Mouse (Mus musculus): ENCODE measurements around the gene Trp53i11.

- TF ChIP-seq CTCF (IDR thresholded peaks at IDR 0.05 in 2 of 3, conservative IDR thresholded peaks at IDR 0.05 in 1 of 3; ENCODE audit: control insufficient read depth in 1 of 3, insufficient read depth in 1 of 3, low read depth in 2 of 3, low read length in 3 of 3, poor library complexity in 1 of 3, severe bottlenecking in 1 of 3) = no peak
- no peak for TF ChIP-seq EP300 (IDR thresholded peaks at IDR 0.05; ENCODE audit: low read depth in 1 of 2, low read length in 2 of 2)
- no peak for TF ChIP-seq POLR2A (IDR thresholded peaks at IDR 0.05; ENCODE audit: control insufficient read depth in 1 of 2, insufficient read depth in 1 of 2, low read depth in 1 of 2, low read length in 2 of 2, poor library complexity in 1 of 2)
- TF ChIP-seq MAFK (IDR thresholded peaks at IDR 0.05; ENCODE audit: borderline replicate concordance, low read depth, low read length) = no peak
- TF ChIP-seq HCFC1 (IDR thresholded peaks at IDR 0.05; ENCODE audit: low read depth, low read length) = no peak
- no peak for TF ChIP-seq MYC (IDR thresholded peaks at IDR 0.05; ENCODE audit: low read depth, low read length)
- no peak for TF ChIP-seq MAX (IDR thresholded peaks at IDR 0.05; ENCODE audit: low read length)
- no peak for TF ChIP-seq GATA1 (IDR thresholded peaks at IDR 0.05; ENCODE audit: low read depth, low read length)
These were observed 14.9 kb upstream of the Trp53i11 start for GRCm38 (mm10) chr2:93172460-93172859.
